Mouse (Mus musculus) adrenal gland, postnatal 36 days (tissue): Measurements from ENCODE around the gene Rsl24d1. TPM values are rescaled to one million over a fixed set of nuclear protein-coding genes. Genes with fewer than 3 reads are reported as not detected.
A peak's percentile ranks its signal among the peaks of the same experiment; 100 is the strongest.
"Not testable (repeated sequence)": the region's sequence is repeated elsewhere in the genome, so short reads cannot be mapped to it uniquely, and the experiment has no call there.

Experiments used
- DNase-seq, 2 experiments: peaks; one replicate each; pipeline ENCODE4 v3.0.0; 2021; ENCODE audit warnings: mixed read lengths in 1 of 2
- total RNA-seq, 2 experiments: library from RNA; stranded (reverse); gene quantifications; 2 replicates each; pipeline ENCODE4 v1.2.3; 2021

Rsl24d1 gene
- total RNA-seq, 2 experiments from 2014 or later, result 63.9 to 73.6 TPM

DNA sequence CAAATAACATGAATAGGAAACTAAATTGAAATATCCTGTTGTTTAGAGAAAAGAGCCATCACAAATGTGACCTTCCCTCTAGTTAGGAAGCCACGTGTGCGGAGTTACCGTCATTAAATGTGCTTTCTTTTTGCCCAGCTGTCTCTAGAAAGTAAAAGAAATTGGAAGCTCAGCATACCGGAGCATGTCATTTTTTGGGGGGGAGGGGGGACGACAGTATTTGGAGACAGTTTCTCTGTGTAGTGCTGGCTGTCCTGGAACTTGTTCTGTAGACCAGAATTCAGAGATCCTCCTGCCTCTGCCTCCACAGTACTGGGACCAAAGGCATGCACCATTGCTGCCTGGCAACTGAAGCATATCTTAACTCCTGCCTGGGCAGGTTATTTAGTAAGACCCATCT is 11.7 kb upstream of the Rsl24d1 start, which contains the start of gene Khdc3:
Khdc3 (plus strand) TSS at position 301 of the 400 bp plus-strand sequence.
- DNase-seq, result no peak

DNA sequence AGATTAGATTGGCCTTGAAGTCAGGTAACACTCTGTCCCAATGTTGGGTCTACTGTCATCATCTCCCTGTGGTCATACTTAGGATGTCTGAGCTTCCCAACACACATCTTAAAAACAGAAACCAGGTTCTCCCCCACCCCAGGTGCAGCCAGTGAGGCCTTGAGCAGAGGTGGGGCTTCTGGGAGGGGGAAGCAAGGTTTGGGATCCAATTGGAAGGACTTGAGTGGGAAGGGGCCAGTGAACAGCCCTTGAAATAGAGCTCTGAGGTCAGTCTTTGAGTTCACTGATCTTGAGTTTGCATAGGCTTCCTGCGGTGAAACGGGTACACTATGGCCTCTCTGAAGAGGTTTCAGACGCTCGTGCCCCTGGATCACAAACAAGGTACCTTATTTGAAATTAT is 11.0 kb upstream of the Rsl24d1 start, which contains the start of gene Gm20509:
Gm20509 (plus strand) TSS at position 290 of the 400 bp plus-strand sequence.
- no peak for DNase-seq

DNA sequence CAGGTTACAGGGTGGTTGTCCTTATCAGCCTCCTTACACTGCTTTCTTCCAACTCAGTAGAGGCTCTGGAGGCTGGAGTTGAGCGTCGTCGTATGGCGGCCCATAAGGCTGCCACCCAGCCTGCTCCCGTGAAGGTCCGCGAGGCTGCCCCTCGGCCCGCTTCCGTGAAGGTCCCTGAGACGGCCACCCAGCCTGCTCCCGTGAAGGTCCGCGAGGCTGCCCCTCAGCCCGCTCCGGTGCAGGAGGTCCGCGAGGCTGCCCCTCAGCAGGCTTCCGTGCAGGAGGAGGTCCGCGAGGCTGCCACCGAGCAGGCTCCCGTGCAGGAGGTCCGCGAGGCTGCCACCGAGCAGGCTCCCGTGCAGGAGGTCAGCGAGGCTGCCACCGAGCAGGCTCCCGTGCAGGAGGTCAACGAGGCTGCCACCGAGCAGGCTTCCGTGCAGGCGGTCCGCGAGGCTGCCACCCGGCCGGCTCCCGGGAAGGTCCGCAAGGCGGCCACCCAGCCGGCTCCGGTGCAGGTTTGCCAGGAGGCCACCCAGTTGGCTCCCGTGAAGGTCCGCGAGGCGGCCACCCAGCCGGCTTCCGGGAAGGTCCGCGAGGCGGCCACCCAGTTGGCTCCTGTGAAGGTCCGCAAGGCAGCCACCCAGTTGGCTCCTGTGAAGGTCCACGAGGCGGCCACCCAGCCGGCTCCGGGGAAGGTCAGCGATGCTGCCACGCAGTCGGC is 9.9 kb upstream of the Rsl24d1 start:
- peak; percentile 65 to 75 for DNase-seq

DNA sequence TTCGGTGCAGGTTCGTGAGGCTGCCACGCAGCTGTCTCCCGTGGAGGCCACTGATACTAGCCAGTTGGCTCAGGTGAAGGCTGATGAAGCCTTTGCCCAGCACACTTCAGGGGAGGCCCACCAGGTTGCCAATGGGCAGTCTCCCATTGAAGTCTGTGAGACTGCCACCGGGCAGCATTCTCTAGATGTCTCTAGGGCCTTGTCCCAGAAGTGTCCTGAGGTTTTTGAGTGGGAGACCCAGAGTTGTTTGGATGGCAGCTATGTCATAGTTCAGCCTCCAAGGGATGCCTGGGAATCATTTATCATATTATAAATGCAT is 9.4 kb upstream of the Rsl24d1 start:
- DNase-seq, result no peak

DNA sequence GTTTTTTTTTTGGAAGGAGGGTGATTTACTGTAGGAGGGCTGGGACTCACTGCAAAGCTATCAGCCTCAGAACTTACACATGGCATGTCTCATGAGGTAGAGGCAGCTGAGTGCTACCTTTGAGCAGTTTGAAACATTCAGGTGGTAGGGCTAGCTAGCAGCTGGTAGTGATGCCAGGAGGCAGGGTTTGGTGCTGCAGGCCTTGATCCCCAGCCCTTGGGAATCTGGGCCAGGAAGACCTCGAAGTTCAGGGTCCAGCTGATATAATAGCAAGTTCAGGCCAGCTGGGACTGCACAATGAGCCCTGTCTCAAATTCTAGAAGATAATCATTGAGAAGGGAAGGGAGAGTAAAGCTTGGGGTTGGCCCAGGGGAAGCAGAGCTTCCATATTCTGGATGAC is 8.1 kb upstream of the Rsl24d1 start:
- peak in 1 of 2 experiments; percentile 38 for DNase-seq

DNA sequence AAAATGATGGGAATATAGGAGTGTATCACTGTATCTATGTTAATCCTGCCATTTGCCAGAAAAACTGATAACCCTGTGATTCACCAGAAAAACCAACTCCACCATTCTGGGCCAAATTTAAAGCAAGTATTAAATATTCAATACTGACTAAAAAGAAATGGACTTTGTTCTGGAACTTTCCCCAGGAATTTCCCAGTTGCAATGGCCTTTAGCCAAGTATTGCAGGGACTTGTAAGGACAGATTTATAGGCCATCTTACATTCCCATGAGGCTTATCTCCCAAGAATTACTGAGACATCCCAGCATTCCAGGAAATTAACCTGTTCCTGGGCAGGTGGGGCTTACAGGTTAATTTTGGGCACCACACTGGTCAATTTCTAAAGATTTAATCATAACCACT is 7.5 kb upstream of the Rsl24d1 start:
- DNase-seq, result no peak

- not testable (repeated sequence) for DNase-seq
Observed at GRCm38 (mm10) chr9:73116704-73117103, 3.5 kb downstream of the Rsl24d1 start.

DNA sequence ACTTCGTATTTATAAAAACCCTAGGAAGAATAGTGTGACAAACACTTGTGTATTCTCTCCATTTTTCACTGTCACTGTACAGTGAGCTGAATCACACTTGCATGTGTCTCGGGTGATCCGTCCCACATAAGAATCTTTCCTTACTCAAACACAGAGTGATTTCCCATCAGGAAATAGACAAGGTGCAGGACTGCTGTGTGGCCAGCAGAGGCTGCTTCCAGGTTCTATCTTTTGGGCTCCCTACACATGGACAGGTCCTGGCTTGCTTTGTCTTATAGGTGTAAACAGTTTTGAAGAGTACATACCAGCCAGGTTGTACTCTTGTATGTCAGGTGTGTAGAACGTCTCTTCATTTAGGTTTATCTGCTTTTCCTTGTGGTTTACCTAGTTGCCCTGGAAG is 4.8 kb downstream of the Rsl24d1 start:
- no peak for DNase-seq

DNA sequence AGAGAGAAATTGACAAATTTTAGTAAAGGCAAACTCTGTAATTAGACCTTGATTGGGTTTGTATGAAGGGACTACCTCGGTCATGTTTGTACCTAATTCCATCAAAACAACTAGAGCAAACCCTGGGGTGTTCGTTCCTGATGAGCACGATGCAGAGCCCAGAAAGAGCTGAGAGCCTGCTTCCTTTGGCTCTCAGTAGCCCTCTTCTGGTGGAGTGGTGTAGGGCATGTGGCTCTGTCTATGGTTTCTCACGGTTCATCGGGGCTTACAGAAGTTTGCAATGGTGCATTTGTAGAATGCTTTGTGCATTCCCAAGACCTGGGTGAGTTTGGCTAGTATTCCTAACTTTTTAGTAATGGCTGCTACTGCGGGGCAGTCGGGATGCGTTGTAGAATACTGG is 8.5 kb downstream of the Rsl24d1 start:
- DNase-seq, result peak in 1 of 2 experiments; percentile 14

DNA sequence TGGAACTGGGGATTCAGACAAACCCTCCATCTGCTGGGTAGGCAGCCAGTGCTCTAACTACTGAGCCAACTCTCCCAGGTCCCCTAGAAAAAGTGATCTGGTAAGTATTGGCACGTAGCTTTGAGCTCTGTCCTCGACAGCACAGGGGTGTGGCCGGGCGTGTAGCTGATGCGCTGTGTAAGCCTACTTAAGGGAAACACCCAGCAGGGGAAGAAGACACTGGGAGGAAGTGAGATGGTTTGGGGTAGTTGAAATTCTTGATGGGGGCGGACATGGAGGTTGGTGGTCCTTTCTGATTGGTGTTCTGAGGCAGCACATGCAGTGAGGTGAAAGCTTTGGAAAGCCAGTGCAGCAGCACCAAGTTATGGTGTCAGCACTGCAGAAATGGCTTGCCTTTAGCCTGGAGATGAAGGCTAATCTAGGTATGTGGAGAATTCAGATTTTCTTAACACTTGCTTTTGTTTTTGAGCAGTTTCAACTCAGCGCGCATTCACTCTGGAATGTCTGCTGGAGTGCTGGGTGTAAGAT is 11.9 kb downstream of the Rsl24d1 start:
- DNase-seq, result no peak

GRCm38 (mm10) chr9:73127457-73127856 is 14.2 kb downstream of the Rsl24d1 start:
- no peak for DNase-seq

DNA sequence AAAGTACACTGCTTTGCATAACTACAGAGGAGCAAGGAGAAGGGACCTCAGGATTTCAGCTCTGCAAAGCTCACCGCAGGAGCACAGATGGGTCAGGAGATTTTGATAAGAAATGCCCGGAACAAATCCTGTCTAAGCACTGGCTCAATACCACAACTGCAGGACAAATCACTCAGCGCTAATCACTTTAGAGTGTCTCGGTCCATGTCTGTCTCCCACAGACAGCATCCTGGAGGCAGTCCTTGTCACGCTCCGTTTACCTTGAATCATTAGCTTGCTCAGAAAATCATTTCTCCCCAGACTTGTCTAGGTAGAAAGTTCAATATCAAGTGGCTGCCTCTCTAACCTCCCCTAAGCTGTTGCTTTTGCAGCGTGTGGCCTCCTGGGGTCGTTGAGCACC is 16.6 kb downstream of the Rsl24d1 start:
- no peak for DNase-seq

DNA sequence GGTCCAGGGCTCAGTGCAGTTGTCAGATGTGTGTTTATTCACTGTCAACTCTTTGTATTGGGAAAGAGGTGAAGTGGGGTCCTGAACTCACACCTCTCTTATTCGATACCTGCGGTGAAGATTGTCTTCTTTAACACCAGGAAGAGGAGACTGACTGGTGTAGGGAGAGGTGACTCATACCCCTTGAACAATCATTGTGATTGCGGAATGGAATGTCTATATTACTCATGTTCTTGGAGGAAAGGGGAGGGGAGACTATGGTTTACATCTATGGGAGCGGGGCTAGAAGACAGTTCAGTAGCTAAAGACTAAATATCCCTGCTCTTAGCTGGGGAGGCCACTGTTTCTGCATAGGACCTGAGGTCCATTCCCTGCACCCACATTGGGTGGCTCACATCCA is 17.3 kb downstream of the Rsl24d1 start:
- no peak for DNase-seq

DNA sequence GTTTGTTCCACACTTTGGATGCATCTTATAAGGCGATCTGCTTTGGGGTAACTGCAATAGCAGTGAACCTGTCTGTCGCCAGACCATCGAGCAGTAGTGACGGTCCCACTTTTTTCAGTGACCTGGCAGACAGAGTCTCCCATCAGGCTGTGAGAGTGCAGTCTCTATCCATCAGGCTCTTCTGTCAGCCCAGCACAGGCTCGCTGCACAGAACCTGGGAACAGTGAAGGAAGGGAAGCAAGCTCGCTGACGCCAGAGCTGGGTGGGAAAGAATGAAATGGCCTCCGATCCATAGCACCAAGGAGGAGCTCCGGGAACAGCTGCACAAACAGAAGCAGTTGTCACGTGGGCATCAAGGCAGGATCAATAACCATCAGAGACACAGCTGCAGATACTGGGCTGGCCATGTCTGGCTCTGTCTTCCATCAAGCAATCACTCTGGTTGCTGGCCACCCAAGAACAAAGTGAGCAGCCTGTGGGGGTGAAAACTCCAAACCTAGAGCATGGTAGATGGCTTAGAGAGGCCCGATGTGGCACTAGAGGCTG is 24.2 kb downstream of the Rsl24d1 start:
- DNase-seq, result no peak

DNA sequence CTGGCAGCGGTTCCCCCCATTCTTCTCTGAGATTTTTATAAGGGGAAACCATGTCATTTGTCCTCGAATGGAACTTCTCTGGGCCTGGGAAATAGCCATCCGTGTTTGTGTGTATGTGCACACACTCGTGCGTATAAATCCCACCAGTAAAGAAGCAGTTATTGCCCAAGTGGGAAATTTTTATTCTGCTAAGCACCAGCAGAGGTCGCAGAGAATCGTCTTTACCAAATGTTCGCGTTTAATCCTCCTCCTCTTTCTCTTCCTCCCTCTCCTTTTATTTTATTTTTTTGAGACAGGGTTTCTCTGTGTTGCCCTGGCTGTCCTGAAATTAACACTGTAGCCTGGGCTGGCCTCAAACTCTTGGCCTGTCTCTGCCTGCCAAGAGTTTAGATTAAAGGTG is 41.1 kb downstream of the Rsl24d1 start:
- DNase-seq, result no peak

DNA sequence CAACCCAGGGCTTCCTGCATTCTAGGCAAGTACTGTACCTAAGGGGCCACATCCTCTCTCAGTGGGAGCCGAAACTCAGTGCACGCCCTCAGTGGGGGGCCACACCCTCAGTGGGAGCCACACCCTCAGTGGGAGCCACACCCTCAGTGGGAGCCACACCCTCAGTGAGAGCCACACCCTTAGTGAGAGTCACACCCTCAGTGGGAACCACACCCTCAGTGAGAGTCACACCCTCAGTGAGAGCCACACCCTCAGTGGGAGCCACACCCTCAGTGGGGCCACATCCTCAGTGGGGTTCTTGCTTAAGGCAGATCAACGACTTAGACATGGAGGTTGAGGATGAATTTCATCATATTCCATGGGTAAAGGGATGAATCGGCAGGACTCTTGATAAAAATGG is 44.7 kb downstream of the Rsl24d1 start:
- DNase-seq, result no peak

DNA sequence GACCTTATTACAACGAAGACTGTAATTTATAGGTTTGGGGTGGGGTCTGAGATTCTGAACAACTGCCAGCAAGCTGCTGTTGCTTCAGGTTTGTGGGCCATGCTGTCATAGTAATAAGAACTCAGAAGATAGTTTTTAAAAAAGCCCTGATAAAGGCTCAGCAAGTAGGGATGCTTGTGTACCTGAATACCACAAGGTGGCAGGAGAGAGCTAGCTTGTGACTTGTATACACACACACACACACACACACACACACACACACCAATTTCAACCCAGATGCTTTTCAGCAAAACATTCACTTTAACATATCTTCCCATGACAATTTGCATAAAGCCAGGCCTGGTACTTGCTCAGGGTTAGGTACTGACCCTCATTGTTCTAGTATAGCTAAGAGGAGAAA is 46.0 kb downstream of the Rsl24d1 start:
- DNase-seq, result no peak

DNA sequence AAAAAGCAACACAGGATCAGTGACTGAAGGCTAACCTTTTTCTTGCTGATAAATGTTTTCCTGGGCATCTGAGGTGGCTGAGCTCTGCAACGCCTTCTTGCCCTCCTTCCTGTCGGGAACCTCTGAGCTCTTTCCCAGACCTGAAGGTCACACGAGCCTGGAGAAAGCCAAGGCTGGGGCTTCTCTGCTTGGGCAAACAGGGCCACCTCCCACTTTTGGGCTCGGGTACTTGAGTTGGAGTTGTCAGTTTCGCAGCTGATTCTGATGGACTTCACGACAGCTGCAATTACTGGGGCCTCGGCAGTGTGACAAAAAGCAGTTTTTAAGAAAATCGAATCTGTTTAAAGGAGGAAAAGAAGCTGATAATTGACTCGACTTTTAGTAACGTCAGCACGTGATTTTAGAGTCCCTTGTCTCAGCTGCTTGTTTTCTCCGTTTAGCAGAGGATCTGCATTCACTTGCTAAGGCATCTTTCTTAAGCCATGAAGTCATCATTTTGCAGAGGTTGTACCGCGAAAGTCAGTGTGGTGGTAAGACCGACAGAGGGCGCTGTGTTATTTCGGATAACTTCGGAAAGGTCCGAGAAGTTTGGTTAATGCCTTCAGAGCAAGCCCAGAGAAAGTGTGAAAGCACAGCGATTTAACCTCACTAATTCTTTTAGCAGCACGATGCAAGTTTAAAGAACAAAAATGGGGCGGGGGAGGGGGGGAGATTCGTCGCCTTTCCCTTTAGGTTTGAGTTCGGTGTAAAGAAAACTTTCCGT is 49.5 kb downstream of the Rsl24d1 start:
- peak; percentile 82 for DNase-seq

GRCm38 (mm10) chr9:73165631-73166030 is 52.4 kb downstream of the Rsl24d1 start:
- DNase-seq, result peak; percentile 75 to 77
